Mouse (Mus musculus): ENCODE measurements around the gene Camta1.
A peak's percentile ranks its signal among the peaks of the same experiment; 100 is the strongest.

Camta1 gene

GRCm38 (mm10) chr4:151861806-151862739 is at the start of gene Camta1:
Gene Camta1 (minus strand): TSS chr4:151861876.
- peak; percentile 100 for DNase-seq (ENCODE audit: low spot score in 2 of 2)

GRCm38 (mm10) chr4:151908809-151909208 is 47.1 kb upstream of the Camta1 start:
- no peak for DNase-seq (ENCODE audit: low spot score in 2 of 2)

GRCm38 (mm10) chr4:151907577-151908343 is 46.1 kb upstream of the Camta1 start:
- DNase-seq (ENCODE audit: low spot score in 2 of 2): no peak

- DNase-seq (ENCODE audit: low spot score in 2 of 2): no peak
These were observed 43.9 kb upstream of the Camta1 start for GRCm38 (mm10) chr4:151905621-151906020.

- DNase-seq (ENCODE audit: low spot score in 2 of 2): no peak
These were observed 42.4 kb upstream of the Camta1 start for GRCm38 (mm10) chr4:151904098-151904497.

DNA sequence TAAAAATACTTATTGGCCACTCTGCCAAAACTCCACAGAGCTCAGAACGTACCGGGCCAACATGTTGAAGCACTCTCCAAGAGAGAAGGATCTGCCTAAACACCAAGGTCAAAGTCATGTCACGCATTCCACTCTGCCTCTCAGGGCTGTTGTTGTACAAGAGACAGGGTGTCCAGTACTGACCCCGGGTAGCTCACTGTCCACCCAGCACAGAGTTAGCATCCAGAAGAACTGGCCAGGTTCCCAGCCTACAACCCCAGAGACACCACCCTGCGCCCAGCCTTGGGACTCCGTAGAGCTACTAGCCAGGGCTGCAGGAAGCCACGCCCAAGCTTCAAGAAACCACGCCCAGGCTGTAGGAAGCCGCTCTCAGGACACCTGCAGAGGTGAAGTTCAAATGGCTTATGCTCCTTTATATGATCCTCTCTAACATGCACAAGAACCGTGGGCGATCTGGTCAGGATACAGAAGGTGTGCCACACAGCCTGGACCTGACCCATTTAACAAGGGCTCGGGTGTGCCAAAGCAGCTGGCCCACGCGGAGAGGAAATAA is 41.1 kb upstream of the Camta1 start:
- DNase-seq (ENCODE audit: low spot score in 2 of 2): no peak

GRCm38 (mm10) chr4:151902046-151902688 is 40.5 kb upstream of the Camta1 start:
- DNase-seq (ENCODE audit: low spot score in 2 of 2): no peak

DNA sequence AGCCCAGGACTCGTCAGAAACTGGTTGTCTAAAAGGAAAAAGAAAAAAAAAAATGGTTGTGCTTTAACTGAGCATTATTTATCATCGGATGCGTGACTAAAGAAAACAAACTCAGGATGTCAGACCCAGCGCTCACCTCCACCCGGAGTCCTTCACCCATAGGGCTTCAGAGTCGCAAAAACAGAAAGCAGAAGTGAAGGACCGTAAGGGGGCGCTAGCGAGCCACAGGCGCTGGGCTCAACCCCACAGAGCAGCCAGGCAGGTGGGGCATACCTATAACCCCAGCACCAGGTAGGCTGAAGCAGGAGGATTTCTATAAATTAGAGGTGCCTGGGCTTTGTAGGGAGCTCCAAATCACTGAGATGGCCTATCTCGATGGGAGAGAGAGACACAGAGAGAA is 39.7 kb upstream of the Camta1 start:
- no peak for DNase-seq (ENCODE audit: low spot score in 2 of 2)

DNA sequence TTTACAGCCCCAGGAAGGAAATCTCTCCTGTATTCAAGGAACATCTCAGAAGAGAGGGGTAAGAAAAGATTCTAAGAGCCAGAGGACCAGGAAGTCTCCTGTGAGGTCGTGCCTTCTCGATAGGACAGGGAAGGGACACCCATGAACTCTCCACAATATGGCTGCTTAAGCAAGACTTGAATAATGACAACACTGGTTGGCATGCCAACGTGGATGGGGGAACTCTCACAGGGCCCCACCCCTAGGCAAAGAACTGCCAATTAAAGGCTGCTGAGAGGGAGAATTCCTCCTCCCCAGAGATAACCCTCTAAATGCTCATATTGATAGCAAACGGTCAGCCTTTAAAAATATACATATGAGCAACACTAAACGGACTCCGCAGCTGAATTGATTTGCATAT is 39.1 kb upstream of the Camta1 start:
- DNase-seq (ENCODE audit: low spot score in 2 of 2): no peak

GRCm38 (mm10) chr4:151899707-151900384 is 38.2 kb upstream of the Camta1 start:
- DNase-seq (ENCODE audit: low spot score in 2 of 2): no peak

- no peak for DNase-seq (ENCODE audit: low spot score in 2 of 2)
These were observed 37.0 kb upstream of the Camta1 start for GRCm38 (mm10) chr4:151898600-151899245.

- no peak for DNase-seq (ENCODE audit: low spot score in 2 of 2)
These were observed 35.5 kb upstream of the Camta1 start for GRCm38 (mm10) chr4:151897069-151897617.

DNA sequence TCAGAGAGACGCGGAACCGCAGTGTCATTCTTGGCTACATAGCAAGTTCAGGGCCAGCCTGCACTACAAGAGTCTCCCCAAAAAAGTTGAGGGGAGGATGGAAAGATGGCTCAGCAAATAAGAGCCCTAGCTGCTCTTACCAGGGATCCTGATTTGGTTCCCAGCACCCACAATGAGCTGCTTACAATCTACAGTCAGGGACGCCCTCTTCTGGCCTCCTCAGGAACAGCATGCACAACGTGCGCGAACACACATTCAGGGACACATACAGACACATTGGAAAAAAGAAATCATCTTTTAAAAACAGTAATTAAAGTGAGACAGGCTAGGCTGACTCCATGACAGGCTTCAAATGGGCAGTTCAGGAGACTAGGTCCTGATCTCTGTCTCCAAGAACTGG is 33.9 kb upstream of the Camta1 start:
- no peak for DNase-seq (ENCODE audit: low spot score in 2 of 2)

DNA sequence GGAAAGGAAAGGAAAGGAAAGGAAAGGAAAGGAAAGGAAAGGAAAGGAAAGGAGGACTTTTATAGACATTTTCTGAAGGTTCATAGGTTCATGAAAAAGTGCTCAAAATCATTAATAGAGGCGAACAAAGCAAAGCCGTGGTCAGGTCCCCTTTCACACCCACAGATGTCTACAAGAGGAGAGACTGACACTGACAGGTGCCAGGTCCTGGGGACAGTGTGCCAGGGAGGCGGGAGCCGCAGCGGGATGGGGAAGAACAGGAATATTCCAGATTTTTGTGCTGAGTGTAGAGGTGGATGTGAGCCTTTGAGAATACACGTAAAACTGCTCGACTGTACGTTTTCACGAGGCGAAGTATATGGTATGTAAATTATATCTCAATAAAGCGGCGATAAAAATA is 33.2 kb upstream of the Camta1 start:
- no peak for DNase-seq (ENCODE audit: low spot score in 2 of 2)

GRCm38 (mm10) chr4:151893241-151893640 is 31.6 kb upstream of the Camta1 start:
- no peak for DNase-seq (ENCODE audit: low spot score in 2 of 2)

- DNase-seq (ENCODE audit: low spot score in 2 of 2): no peak
These were observed 19.9 kb upstream of the Camta1 start for GRCm38 (mm10) chr4:151881590-151881989.

- DNase-seq (ENCODE audit: low spot score in 2 of 2): no peak
These were observed 18.5 kb upstream of the Camta1 start for GRCm38 (mm10) chr4:151880044-151880690.

DNA sequence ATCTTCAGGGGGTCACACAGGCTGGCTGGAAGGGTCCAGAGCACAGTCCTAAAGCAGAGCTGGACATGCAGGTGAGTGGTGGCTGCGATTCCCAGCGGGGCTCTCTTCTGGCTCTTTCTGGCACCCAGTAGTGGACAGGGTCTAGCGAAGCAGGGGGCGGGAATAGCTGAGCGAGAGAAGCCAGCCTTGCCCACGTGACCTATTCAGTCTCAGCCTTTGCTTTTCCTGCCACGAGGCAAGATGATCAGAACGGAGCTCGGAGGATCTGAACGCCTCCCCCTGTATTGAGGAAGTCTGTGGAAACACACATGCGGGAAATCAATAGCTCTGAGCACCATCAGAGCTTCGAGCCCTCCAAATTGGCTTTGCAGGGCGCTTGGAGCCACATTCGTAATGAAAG is 14.7 kb upstream of the Camta1 start:
- DNase-seq (ENCODE audit: low spot score in 2 of 2): no peak

DNA sequence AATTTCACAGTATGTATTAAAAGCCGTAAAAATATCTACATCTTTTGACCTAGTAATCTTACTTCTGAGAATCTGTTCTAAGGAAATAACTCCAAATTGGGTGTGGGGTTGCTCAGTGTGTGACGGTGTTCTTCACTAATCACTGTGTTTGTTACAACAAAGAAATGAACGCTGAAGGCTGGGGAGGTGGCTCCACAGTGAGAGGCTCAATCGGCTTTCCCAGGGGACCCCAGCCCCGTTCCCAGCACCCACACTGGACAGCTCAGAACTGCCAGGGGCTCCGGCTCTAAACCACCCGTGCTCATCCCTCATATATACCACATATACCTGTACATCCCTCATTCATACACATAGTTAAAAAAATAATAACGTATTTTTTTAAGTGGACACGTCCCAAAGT is 1.8 kb upstream of the Camta1 start:
- no peak for DNase-seq (ENCODE audit: low spot score in 2 of 2)

DNA sequence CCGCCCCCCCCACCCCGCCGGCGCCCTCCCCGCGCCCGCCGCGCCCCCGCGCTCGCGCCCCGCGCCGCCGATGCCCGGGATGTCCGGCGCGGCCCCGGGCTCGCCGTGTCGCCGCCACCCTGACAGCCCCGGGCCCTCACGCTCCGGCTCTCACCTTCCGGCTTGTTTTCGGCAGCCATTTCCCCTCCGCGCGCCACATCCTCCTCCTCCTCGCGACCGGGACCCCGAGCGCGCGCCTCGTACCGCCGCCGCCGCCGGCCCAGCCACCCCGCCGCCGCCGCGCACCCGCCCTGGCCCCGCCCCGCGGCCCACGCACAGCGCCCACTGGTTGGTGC is 238 bp downstream of the Camta1 start:
- no peak for DNase-seq (ENCODE audit: low spot score in 2 of 2)

All from left cerebral cortex, adult 9 months (tissue).